Mouse (Mus musculus) lung, embryonic 16.5 days (tissue): ENCODE results near the gene Slc2a12. TPM values are rescaled to one million over a fixed set of nuclear protein-coding genes. Genes with fewer than 3 reads are reported as not detected.

Experiments
- ATAC-seq: fragments of 200-750 bp; cut with Nextera tagmentation; 2 replicates; pipeline ENCODE4 v1.8.0; 2017; ENCODE audit warnings: low read depth, mild to moderate bottlenecking, moderate library complexity
- H3K27ac ChIP-seq: fragments of 300-500 bp; sonication (generic); 2 replicates; pipeline ENCODE4 v1.5.1; 2014; ENCODE audit warnings: mild to moderate bottlenecking, control low read depth, low read length
- H3K27me3 ChIP-seq: fragments of 300-500 bp; sonication (generic); 2 replicates; pipeline ENCODE4 v1.6.1; 2014; ENCODE audit warnings: low read depth, low read length, mixed read lengths; ENCODE audit not compliant: control insufficient read depth, insufficient read depth
- H3K36me3 ChIP-seq: fragments of 300-500 bp; sonication (generic); 2 replicates; pipeline ENCODE4 v1.6.1; 2014; ENCODE audit warnings: low read length; ENCODE audit not compliant: control insufficient read depth, insufficient read depth
- H3K4me1 ChIP-seq: fragments of 300-500 bp; sonication (generic); replicated peaks from 2 replicates; pipeline ENCODE4 v1.6.1; 2014; ENCODE audit warnings: low read length, mixed read lengths; ENCODE audit not compliant: control insufficient read depth, insufficient read depth
- H3K4me2 ChIP-seq: fragments of 300-500 bp; sonication (generic); 2 replicates; pipeline ENCODE4 v1.6.1; 2014; ENCODE audit warnings: low read depth, low read length, control low read depth
- H3K4me3 ChIP-seq: fragments of 300-500 bp; sonication (generic); 2 replicates; pipeline ENCODE4 v1.5.1; 2014; ENCODE audit warnings: mild to moderate bottlenecking, low read length, control low read depth
- H3K9ac ChIP-seq: fragments of 300-500 bp; sonication (generic); 2 replicates; pipeline ENCODE4 v1.6.1; 2014; ENCODE audit warnings: low read length, control low read depth
- H3K9me3 ChIP-seq: fragments of 300-500 bp; sonication (generic); 2 replicates; pipeline ENCODE4 v1.6.1; 2016; ENCODE audit warnings: low read length; ENCODE audit not compliant: control insufficient read depth
- WGBS: fragments of 180-500 bp; shearing (Covaris S2); extraction: QIAGEN DNeasy Blood & Tissue Kit; methylation state at CpG from one replicate; pipeline ENCODE4 v1.1.7; 2014; 5-methylcytosine and 5-hydroxymethylcytosine counted together
- polyA plus RNA-seq: library from polyadenylated mRNA; unstranded; fragments of >200 nt; fragmentation: Nextera tagmentation; extraction: Ambion mirVana; gene quantifications from 2 replicates; pipeline ENCODE4 v1.2.1, GENCODE M21; 2015

Gene Slc2a12
- polyA plus RNA-seq, 1 experiment from 2014 or later = 1.5 TPM

DNA sequence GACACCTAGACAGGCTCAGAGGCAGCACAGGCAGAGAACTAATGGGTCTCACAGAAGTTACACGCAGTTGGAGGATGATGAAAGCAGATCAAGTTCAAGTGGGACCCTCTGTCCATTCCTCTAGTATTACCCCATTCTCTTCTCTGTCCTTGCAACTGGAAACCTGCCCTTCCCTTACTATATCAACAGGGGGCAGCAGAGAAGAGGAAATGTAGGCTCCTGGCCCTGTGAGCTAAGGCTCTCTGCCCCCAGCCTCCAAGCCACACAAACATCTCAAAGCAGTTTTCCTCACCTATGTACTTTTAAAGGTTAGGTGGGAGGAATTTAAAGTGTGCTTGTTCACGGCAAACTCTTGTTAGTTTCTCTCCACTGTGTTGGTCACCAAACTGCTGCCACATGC, 26.0 kb upstream of the Slc2a12 start:
- no peaks in the 10 kb centered on the region for H3K4me1 ChIP-seq
- H3K9me3 ChIP-seq = no peaks in the 10 kb centered on the region
- H3K4me2 ChIP-seq = no peak overlapping the region
- 56% methylated on average over 2 of the region's 2 CpGs for WGBS
- H3K27me3 ChIP-seq = no peaks in the 10 kb centered on the region
- no peak overlapping the region for H3K9ac ChIP-seq
- H3K36me3 ChIP-seq = no peaks in the 10 kb centered on the region
- H3K27ac ChIP-seq = no peak overlapping the region
- no peak for ATAC-seq
- no peak overlapping the region for H3K4me3 ChIP-seq

- no peak overlapping the region for H3K27ac ChIP-seq
- H3K9me3 ChIP-seq = no peaks in the 10 kb centered on the region
- no peak overlapping the region for H3K4me2 ChIP-seq
- 61% methylated on average over 1 of the region's 1 CpGs for WGBS
- H3K36me3 ChIP-seq = no peaks in the 10 kb centered on the region
- no peaks in the 10 kb centered on the region for H3K4me1 ChIP-seq
- no peak overlapping the region for H3K4me3 ChIP-seq
- H3K9ac ChIP-seq = no peak overlapping the region
- ATAC-seq = 0 out of 2 replicates have a peak, but pooled peaks have one; percentile 15
- no peaks in the 10 kb centered on the region for H3K27me3 ChIP-seq
Observed at GRCm38 (mm10) chr10:22628832-22629231, 16.0 kb upstream of the Slc2a12 start.

GRCm38 (mm10) chr10:22631103-22631502, 13.7 kb upstream of the Slc2a12 start:
- WGBS = 50% methylated on average over 4 of the region's 4 CpGs
- H3K4me3 ChIP-seq = no peak overlapping the region

DNA sequence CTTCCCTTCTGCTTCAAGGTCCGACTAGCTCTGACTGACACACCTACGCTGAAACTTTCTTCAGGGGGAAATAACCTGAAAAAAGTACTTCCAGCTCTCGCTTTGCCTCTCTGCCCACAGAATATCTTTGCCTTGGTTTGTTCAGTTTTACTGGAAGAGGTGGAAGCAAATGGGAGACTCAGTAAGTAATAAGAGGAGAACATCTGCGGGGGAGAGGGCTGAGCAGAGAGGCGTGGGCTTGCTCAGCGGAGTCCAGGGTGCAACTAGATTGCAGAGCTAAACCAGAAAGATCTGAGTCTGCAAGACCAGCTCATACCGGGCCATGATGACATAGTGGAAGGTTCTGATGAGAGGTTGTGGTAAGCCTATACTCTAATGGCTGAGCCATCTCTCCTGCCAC, 13.3 kb upstream of the Slc2a12 start:
- H3K9ac ChIP-seq = no peak overlapping the region
- no peak overlapping the region for H3K4me3 ChIP-seq
- H3K27ac ChIP-seq = no peak overlapping the region
- no peaks in the 10 kb centered on the region for H3K27me3 ChIP-seq
- no peaks in the 10 kb centered on the region for H3K4me1 ChIP-seq
- no peak for ATAC-seq
- 79% methylated on average over 7 of the region's 7 CpGs for WGBS
- H3K36me3 ChIP-seq = no peaks in the 10 kb centered on the region
- no peaks in the 10 kb centered on the region for H3K9me3 ChIP-seq
- no peak overlapping the region for H3K4me2 ChIP-seq

More at GRCm38 (mm10) chr10:22631103-22631502, 13.7 kb upstream of the Slc2a12 start:
- Histone ChIP-seq H3K27me3 (no peaks in the 10 kb centered on the region), H3K4me1 (no peaks in the 10 kb centered on the region), H3K27ac (no peak overlapping the region), H3K9me3 (no peaks in the 10 kb centered on the region), H3K4me2 (no peak overlapping the region), H3K9ac (no peak overlapping the region), H3K36me3 (no peaks in the 10 kb centered on the region)
- ATAC-seq = no peak

- H3K27me3 ChIP-seq = no peaks in the 10 kb centered on the region
- 72% methylated on average over 4 of the region's 4 CpGs for WGBS
- H3K36me3 ChIP-seq = no peaks in the 10 kb centered on the region
- no peaks in the 10 kb centered on the region for H3K4me1 ChIP-seq
- no peak overlapping the region for H3K4me3 ChIP-seq
- H3K4me2 ChIP-seq = no peak overlapping the region
- H3K27ac ChIP-seq = no peak overlapping the region
- H3K9me3 ChIP-seq = no peaks in the 10 kb centered on the region
- ATAC-seq = no peak
- H3K9ac ChIP-seq = no peak overlapping the region
Observed at GRCm38 (mm10) chr10:22631956-22632355, 12.9 kb upstream of the Slc2a12 start.

DNA sequence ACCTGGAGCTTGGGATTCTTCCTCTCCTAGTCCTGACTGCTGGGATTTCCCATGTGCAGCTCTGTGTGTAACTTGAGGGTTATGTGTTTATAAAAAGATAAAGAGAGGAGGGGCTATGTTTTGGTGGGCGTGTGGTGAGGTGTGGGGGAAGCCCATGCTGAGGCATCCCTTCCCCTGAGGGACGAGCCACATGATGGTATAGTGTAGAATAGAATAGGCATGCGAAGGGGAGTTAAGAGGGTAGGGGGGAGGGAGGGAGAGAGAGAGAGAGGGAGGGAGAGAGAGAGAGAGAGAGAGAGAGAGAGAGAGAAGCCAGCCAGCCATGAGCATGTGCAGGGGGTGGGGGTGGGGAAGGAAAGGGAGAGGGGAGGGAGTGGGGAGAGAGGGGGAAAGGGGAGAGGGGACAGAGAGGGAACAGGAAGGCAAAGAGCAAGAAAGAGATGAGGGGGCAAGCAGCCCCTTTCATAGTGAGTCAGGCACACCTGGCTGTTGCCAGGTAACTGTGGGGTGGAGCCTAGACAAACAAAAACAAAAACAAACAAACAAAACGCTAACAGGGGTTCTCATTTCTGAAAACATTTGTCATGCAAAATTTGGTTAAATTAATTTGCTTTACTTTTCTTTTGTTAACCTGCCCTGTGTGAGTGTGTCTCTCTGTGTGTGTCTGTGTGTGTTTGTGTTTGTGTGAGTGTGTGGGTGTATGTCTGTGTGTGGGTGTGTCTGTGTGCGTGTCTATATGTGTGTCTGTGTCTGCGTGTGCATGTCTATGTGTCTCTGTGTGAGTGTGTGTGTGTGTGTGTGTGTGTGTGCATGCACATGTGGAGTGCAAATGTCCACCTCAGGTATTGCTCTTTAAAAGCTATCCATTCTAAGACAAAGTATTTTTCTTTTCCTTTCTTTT, 11.2 kb upstream of the Slc2a12 start:
- Histone ChIP-seq H3K4me1 (no peaks in the 10 kb centered on the region), H3K27ac (no peak overlapping the region), H3K27me3 (no peaks in the 10 kb centered on the region), H3K9ac (no peak overlapping the region), H3K4me2 (no peak overlapping the region), H3K36me3 (no peaks in the 10 kb centered on the region), H3K9me3 (no peaks in the 10 kb centered on the region), H3K4me3 (no peak overlapping the region)
- WGBS = 39% methylated on average over 6 of the region's 6 CpGs
- peak; percentile 47; the same call in 1 of the 2 replicates for ATAC-seq

DNA sequence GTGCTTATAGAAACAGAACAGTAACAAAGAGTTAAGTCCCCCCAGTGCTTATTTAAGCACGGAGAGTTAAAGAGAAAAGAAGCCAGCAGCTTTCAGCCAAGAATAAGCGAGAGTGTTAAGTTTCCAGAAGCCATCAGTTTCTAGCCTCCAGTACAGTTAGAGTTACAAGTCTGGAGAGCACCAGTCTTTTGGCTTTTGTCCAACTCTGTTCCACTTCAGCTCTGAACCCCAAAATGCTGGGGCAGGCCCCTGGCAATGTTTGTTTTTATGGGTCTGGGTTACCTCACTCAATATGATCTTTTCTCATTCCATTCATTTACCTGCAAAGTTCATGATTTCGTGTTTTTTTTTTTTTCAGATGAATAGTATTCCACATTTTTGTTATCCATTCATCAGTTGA, 7.6 kb upstream of the Slc2a12 start:
- H3K9ac ChIP-seq = no peak overlapping the region
- no peaks in the 10 kb centered on the region for H3K27me3 ChIP-seq
- no peaks in the 10 kb centered on the region for H3K4me1 ChIP-seq
- H3K4me3 ChIP-seq = no peak overlapping the region
- no peak overlapping the region for H3K4me2 ChIP-seq
- ATAC-seq = no peak
- no peaks in the 10 kb centered on the region for H3K36me3 ChIP-seq
- 35% methylated on average over 3 of the region's 3 CpGs for WGBS
- no peaks in the 10 kb centered on the region for H3K9me3 ChIP-seq
- no peak overlapping the region for H3K27ac ChIP-seq

DNA sequence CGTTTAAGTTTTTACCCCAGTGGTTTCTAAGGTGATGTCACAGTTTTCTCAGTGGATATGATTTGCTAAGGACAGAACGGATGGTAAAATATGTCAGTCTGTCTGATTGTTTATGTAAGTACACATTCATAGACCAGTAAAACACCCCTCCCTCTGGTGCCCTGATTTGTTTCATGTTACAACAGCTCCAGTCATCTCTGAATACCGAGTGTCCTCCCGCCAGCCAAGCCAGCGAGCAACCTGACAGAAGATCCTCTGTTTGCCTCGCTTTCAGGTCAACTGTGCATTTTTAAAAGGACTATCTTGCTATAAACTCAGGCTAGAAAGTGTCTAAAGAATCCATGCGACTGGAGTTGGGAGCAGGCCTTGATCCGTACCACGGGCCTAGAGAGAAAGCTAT, 640 bp upstream of the Slc2a12 start:
- Histone ChIP-seq H3K4me1 (no peaks in the 10 kb centered on the region), H3K4me2 (no peak overlapping the region), H3K36me3 (no peaks in the 10 kb centered on the region), H3K27ac (peak overlapping the region; percentile 14; the same call in 1 of the 2 replicates), H3K27me3 (no peaks in the 10 kb centered on the region), H3K4me3 (no peak overlapping the region), H3K9me3 (0 out of 2 replicates have a peak, but pooled peaks cover 3% of the 10 kb centered on the region), H3K9ac (no peak overlapping the region)
- ATAC-seq = no peak
- 63% methylated on average over 9 of the region's 9 CpGs for WGBS

GRCm38 (mm10) chr10:22648702-22649101, 3.9 kb downstream of the Slc2a12 start:
- no peak overlapping the region for H3K4me2 ChIP-seq
- no peak overlapping the region for H3K4me3 ChIP-seq
- 62% methylated on average over 4 of the region's 4 CpGs for WGBS
- ATAC-seq = no peak
- 0 out of 2 replicates have a peak, but pooled peaks cover 3% of the 10 kb centered on the region for H3K9me3 ChIP-seq
- H3K27ac ChIP-seq = no peak overlapping the region
- H3K9ac ChIP-seq = no peak overlapping the region
- no peaks in the 10 kb centered on the region for H3K36me3 ChIP-seq
- no peaks in the 10 kb centered on the region for H3K4me1 ChIP-seq
- no peaks in the 10 kb centered on the region for H3K27me3 ChIP-seq
